Mouse (Mus musculus) MEL (cell line): Measurements from ENCODE around the gene Sirt5. TPM values are rescaled to one million over a fixed set of nuclear protein-coding genes. Genes with fewer than 3 reads are reported as not detected.

Experiments used
- polyA plus RNA-seq, 2 experiments: library from polyadenylated mRNA; stranded (reverse) in 1 of 2; unstranded in 1 of 2; fragments of >175 nt in 1 of 2; fragments of >200 nt in 1 of 2; gene quantifications; 2 replicates each; pipeline versions ENCODE4 v1.2.1 to v1.2.4; 2012; ENCODE audit warnings: low replicate concordance in 2 of 2, low read depth in 1 of 2; ENCODE audit not compliant: insufficient read length in 2 of 2, insufficient read depth in 1 of 2, missing spikeins in 1 of 2
- total RNA-seq: library from RNA; depleted of rRNA; stranded (reverse); fragments of 300-350 nt; gene quantifications from 2 replicates; pipeline ENCODE4 v1.2.3, GENCODE M21; 2012; rRNA removed

Sirt5 gene
- total and polyA plus RNA-seq, 3 experiments = 8.2 to 10.6 TPM; not detected in 1

Other genes with a start within 250 kb of the Sirt5 start
- gene Tbc1d7, start 194.0 kb upstream of the Sirt5 start, total RNA-seq = 11.6 and 12.0 TPM in 2 replicates
- 10 to 100 TPM in 1 of 2 experiments, not detected in 1; 29.4 TPM for gene Tbc1d7, start 194.0 kb upstream of the Sirt5 start, polyA plus RNA-seq
- 0.27 and 0.62 TPM in 2 replicates for gene Gfod1, start 61.3 kb upstream of the Sirt5 start, total RNA-seq
- under 1 TPM in 1 of 2 experiments, not detected in 1; 0.93 TPM for gene Gfod1, start 61.3 kb upstream of the Sirt5 start, polyA plus RNA-seq
- gene Nol7, start 32.9 kb downstream of the Sirt5 start, total RNA-seq = 181 and 186 TPM in 2 replicates
- 100 to 1,000 TPM; 157 to 253 TPM for gene Nol7, start 32.9 kb downstream of the Sirt5 start, polyA plus RNA-seq
- 17.1 and 17.3 TPM in 2 replicates for gene Ranbp9, start 115.8 kb downstream of the Sirt5 start, total RNA-seq
- gene Ranbp9, start 115.8 kb downstream of the Sirt5 start, polyA plus RNA-seq = 10 to 100 TPM in 1 of 2 experiments, not detected in 1; 25.9 TPM
- 7.6 and 8.4 TPM in 2 replicates for gene Mcur1, start 194.7 kb downstream of the Sirt5 start, total RNA-seq
- 10 to 100 TPM in 1 of 2 experiments, not detected in 1; 19.7 TPM for gene Mcur1, start 194.7 kb downstream of the Sirt5 start, polyA plus RNA-seq